Mouse (Mus musculus): ENCODE data around the gene Tbc1d22a. TPM values are rescaled to one million over a fixed set of nuclear protein-coding genes. Genes with fewer than 3 reads are reported as not detected.

Gene Tbc1d22a
- polyA plus RNA-seq, 1 experiment from 2014 or later = 16.6 TPM

GRCm38 (mm10) chr15:86244380-86244779 lies 30.1 kb downstream of the Tbc1d22a start:
- 0 out of 2 replicates have a peak, but pooled peaks cover 2% of the 10 kb centered on the region for H3K36me3 ChIP-seq (ENCODE audit: insufficient read depth, low read length)
- H3K27ac ChIP-seq (ENCODE audit: low read length) = no peak overlapping the region
- no peaks in the 10 kb centered on the region for H3K27me3 ChIP-seq (ENCODE audit: insufficient read depth, low read length)
- no peak overlapping the region for H3K9ac ChIP-seq (replicated peaks; ENCODE audit: low read length)
- no peak overlapping the region for H3K4me2 ChIP-seq (replicated peaks; ENCODE audit: low read depth, low read length)
- H3K4me1 ChIP-seq (ENCODE audit: insufficient read depth, low read length) = no peaks in the 10 kb centered on the region
- no peaks in the 10 kb centered on the region for H3K9me3 ChIP-seq (ENCODE audit: low read length)
- H3K4me3 ChIP-seq (ENCODE audit: low read length) = no peak overlapping the region
- no peak for ATAC-seq (ENCODE audit: low FRiP score, low TSS enrichment)
- 82% methylated on average over 2 of the region's 2 CpGs for WGBS

DNA sequence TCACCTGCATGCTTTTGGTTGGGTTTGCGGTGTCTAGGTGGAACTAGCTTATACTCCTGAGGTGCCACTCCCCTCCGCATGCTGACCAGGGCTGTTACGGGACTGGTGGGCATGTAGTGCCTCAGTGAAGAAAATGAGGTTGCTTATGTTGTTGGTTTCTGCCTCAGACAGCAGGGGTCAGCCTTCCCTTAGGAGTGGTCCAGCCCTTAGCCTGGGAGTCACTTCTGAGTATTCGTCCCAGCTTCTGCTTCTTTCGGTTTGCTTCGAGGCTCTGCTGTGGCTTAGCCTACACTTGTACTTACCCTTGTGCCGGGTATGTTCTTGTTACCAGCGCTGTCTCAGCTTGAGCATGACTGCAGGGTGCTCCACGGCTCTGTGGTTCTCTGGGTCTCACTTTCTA lies 36.0 kb downstream of the Tbc1d22a start:
- Histone ChIP-seq H3K4me1 (ENCODE audit: insufficient read depth, low read length) (no peaks in the 10 kb centered on the region), H3K9me3 (ENCODE audit: low read length) (no peaks in the 10 kb centered on the region), H3K36me3 (ENCODE audit: insufficient read depth, low read length) (no peaks in the 10 kb centered on the region), H3K27me3 (ENCODE audit: insufficient read depth, low read length) (no peaks in the 10 kb centered on the region), H3K4me2 (replicated peaks; ENCODE audit: low read depth, low read length) (no peak overlapping the region), H3K27ac (ENCODE audit: low read length) (no peak overlapping the region), H3K9ac (replicated peaks; ENCODE audit: low read length) (no peak overlapping the region), H3K4me3 (ENCODE audit: low read length) (no peak overlapping the region)
- WGBS = 64% methylated on average over 9 of the region's 9 CpGs
- no peak for ATAC-seq (ENCODE audit: low FRiP score, low TSS enrichment)

DNA sequence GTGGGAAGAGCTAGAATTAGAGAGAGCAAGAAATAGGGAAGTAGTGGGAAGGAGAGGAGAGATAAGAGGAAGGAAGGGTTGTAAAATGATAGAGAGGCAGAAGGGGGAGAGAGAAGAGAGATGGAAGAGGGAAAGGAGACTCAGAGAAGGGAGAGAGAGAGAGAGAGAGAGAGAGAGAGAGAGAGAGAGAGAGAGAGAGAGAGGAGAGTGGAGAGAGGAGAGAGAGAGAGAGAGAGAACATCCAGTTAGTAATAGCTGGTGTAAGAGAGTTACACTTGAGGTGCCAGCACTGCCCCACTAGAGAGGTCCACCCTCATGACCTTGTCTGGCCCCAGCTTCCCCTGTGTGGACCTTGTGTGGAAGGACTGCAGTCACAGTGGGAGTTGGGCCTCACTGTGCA lies 37.9 kb downstream of the Tbc1d22a start:
- Histone ChIP-seq H3K27me3 (ENCODE audit: insufficient read depth, low read length) (no peaks in the 10 kb centered on the region), H3K4me2 (replicated peaks; ENCODE audit: low read depth, low read length) (no peak overlapping the region), H3K36me3 (ENCODE audit: insufficient read depth, low read length) (no peaks in the 10 kb centered on the region), H3K27ac (ENCODE audit: low read length) (no peak overlapping the region), H3K4me3 (ENCODE audit: low read length) (no peak overlapping the region), H3K4me1 (ENCODE audit: insufficient read depth, low read length) (no peaks in the 10 kb centered on the region), H3K9ac (replicated peaks; ENCODE audit: low read length) (no peak overlapping the region), H3K9me3 (ENCODE audit: low read length) (no peaks in the 10 kb centered on the region)
- ATAC-seq (ENCODE audit: low FRiP score, low TSS enrichment) = no peak

- Histone ChIP-seq H3K4me1 (ENCODE audit: insufficient read depth, low read length) (no peaks in the 10 kb centered on the region), H3K36me3 (ENCODE audit: insufficient read depth, low read length) (no peaks in the 10 kb centered on the region), H3K9me3 (ENCODE audit: low read length) (no peaks in the 10 kb centered on the region), H3K27me3 (ENCODE audit: insufficient read depth, low read length) (no peaks in the 10 kb centered on the region), H3K4me2 (replicated peaks; ENCODE audit: low read depth, low read length) (no peak overlapping the region), H3K27ac (ENCODE audit: low read length) (no peak overlapping the region), H3K4me3 (ENCODE audit: low read length) (no peak overlapping the region), H3K9ac (replicated peaks; ENCODE audit: low read length) (no peak overlapping the region)
- 58% methylated on average over 4 of the region's 4 CpGs for WGBS
- ATAC-seq (ENCODE audit: low FRiP score, low TSS enrichment) = no peak
These were observed 38.4 kb downstream of the Tbc1d22a start for GRCm38 (mm10) chr15:86252684-86253083.

GRCm38 (mm10) chr15:86253411-86253810 lies 39.2 kb downstream of the Tbc1d22a start:
- no peaks in the 10 kb centered on the region for H3K4me1 ChIP-seq (ENCODE audit: insufficient read depth, low read length)

GRCm38 (mm10) chr15:86256201-86256600 lies 41.9 kb downstream of the Tbc1d22a start:
- no peaks in the 10 kb centered on the region for H3K4me1 ChIP-seq (ENCODE audit: insufficient read depth, low read length)
- no peak overlapping the region for H3K27ac ChIP-seq (ENCODE audit: low read length)
- no peaks in the 10 kb centered on the region for H3K9me3 ChIP-seq (ENCODE audit: low read length)
- no peaks in the 10 kb centered on the region for H3K27me3 ChIP-seq (ENCODE audit: insufficient read depth, low read length)
- no peak overlapping the region for H3K4me2 ChIP-seq (replicated peaks; ENCODE audit: low read depth, low read length)
- no peak for ATAC-seq (ENCODE audit: low FRiP score, low TSS enrichment)
- no peak overlapping the region for H3K9ac ChIP-seq (replicated peaks; ENCODE audit: low read length)
- no peak overlapping the region for H3K4me3 ChIP-seq (ENCODE audit: low read length)
- WGBS = 80% methylated on average over 5 of the region's 5 CpGs
- H3K36me3 ChIP-seq (ENCODE audit: insufficient read depth, low read length) = no peaks in the 10 kb centered on the region

More at GRCm38 (mm10) chr15:86253411-86253810, 39.2 kb downstream of the Tbc1d22a start:
- Histone ChIP-seq H3K4me2 (replicated peaks; ENCODE audit: low read depth, low read length) (no peak overlapping the region), H3K27ac (ENCODE audit: low read length) (no peak overlapping the region), H3K9me3 (ENCODE audit: low read length) (no peaks in the 10 kb centered on the region), H3K27me3 (ENCODE audit: insufficient read depth, low read length) (no peaks in the 10 kb centered on the region), H3K9ac (replicated peaks; ENCODE audit: low read length) (no peak overlapping the region), H3K4me3 (ENCODE audit: low read length) (no peak overlapping the region), H3K36me3 (ENCODE audit: insufficient read depth, low read length) (no peaks in the 10 kb centered on the region)
- no peak for ATAC-seq (ENCODE audit: low FRiP score, low TSS enrichment)
- 64% methylated on average over 10 of the region's 10 CpGs for whole genome bisulfite sequencing

DNA sequence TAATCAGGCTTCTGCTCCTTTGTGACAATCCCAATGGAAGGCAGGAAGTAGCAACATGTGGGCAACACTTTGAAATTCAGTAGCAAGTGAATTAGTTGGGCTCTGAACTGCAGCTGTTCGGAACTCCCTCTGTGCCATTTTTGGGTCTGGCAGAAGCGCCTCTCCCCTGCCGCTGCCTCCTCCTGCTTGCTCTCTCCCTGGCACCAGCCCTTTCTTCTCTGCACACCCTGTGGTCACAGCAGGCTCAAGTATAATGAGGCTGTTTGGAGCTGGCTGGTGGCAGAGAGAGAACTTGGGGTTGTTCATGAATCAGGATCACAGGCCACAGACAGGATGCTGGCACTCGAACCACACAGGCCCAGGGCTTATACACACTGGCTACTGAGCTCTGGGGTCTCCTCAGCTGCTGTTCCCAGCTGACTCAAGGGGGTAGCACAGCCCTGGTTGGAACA lies 42.5 kb downstream of the Tbc1d22a start:
- Histone ChIP-seq H3K9ac (replicated peaks; ENCODE audit: low read length) (no peak overlapping the region), H3K4me3 (ENCODE audit: low read length) (no peak overlapping the region), H3K4me2 (replicated peaks; ENCODE audit: low read depth, low read length) (no peak overlapping the region), H3K27me3 (ENCODE audit: insufficient read depth, low read length) (no peaks in the 10 kb centered on the region), H3K27ac (ENCODE audit: low read length) (no peak overlapping the region), H3K36me3 (ENCODE audit: insufficient read depth, low read length) (no peaks in the 10 kb centered on the region), H3K9me3 (ENCODE audit: low read length) (no peaks in the 10 kb centered on the region), H3K4me1 (ENCODE audit: insufficient read depth, low read length) (no peaks in the 10 kb centered on the region)
- ATAC-seq (ENCODE audit: low FRiP score, low TSS enrichment) = no peak
- WGBS = 79% methylated on average over 4 of the region's 4 CpGs

GRCm38 (mm10) chr15:86257916-86258685 lies 43.8 kb downstream of the Tbc1d22a start:
- Histone ChIP-seq H3K27ac (ENCODE audit: low read length) (no peak overlapping the region), H3K4me1 (ENCODE audit: insufficient read depth, low read length) (no peaks in the 10 kb centered on the region), H3K27me3 (ENCODE audit: insufficient read depth, low read length) (no peaks in the 10 kb centered on the region), H3K4me2 (replicated peaks; ENCODE audit: low read depth, low read length) (no peak overlapping the region), H3K9ac (replicated peaks; ENCODE audit: low read length) (no peak overlapping the region), H3K9me3 (ENCODE audit: low read length) (no peaks in the 10 kb centered on the region), H3K36me3 (ENCODE audit: insufficient read depth, low read length) (no peaks in the 10 kb centered on the region), H3K4me3 (ENCODE audit: low read length) (no peak overlapping the region)
- 77% methylated on average over 9 of the region's 9 CpGs for WGBS
- ATAC-seq (ENCODE audit: low FRiP score, low TSS enrichment) = no peak

DNA sequence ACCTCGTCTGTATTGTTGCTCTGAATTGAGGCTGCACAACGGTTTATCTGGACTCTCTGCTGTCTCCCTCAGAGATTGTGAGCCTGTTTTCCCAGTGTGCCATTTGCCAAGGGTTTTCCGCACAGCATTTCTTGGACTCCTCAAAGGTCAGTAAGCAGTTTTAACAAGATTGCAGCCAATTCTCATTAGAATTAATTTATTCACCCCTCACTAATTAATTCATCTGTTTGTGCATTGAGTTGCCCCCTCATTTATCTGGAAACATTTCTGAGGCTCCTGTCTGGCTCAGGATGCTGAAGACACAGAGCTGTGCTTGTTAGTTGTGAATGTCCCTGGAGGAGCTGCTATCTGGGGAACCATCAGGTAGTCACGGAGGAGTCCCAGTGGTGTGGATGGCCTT lies 45.0 kb downstream of the Tbc1d22a start:
- Histone ChIP-seq H3K4me1 (ENCODE audit: insufficient read depth, low read length) (no peaks in the 10 kb centered on the region), H3K4me2 (replicated peaks; ENCODE audit: low read depth, low read length) (no peak overlapping the region), H3K4me3 (ENCODE audit: low read length) (no peak overlapping the region), H3K9ac (replicated peaks; ENCODE audit: low read length) (no peak overlapping the region), H3K27ac (ENCODE audit: low read length) (no peak overlapping the region), H3K9me3 (ENCODE audit: low read length) (no peaks in the 10 kb centered on the region), H3K27me3 (ENCODE audit: insufficient read depth, low read length) (no peaks in the 10 kb centered on the region), H3K36me3 (ENCODE audit: insufficient read depth, low read length) (no peaks in the 10 kb centered on the region)
- ATAC-seq (ENCODE audit: low FRiP score, low TSS enrichment) = no peak
- WGBS = 84% methylated on average over 4 of the region's 4 CpGs

GRCm38 (mm10) chr15:86260111-86260510 lies 45.9 kb downstream of the Tbc1d22a start:
- Histone ChIP-seq H3K9me3 (ENCODE audit: low read length) (no peaks in the 10 kb centered on the region), H3K4me1 (ENCODE audit: insufficient read depth, low read length) (no peaks in the 10 kb centered on the region), H3K36me3 (ENCODE audit: insufficient read depth, low read length) (no peaks in the 10 kb centered on the region), H3K9ac (replicated peaks; ENCODE audit: low read length) (no peak overlapping the region), H3K4me3 (ENCODE audit: low read length) (no peak overlapping the region), H3K27me3 (ENCODE audit: insufficient read depth, low read length) (no peaks in the 10 kb centered on the region), H3K4me2 (replicated peaks; ENCODE audit: low read depth, low read length) (no peak overlapping the region), H3K27ac (ENCODE audit: low read length) (no peak overlapping the region)
- no peak for ATAC-seq (ENCODE audit: low FRiP score, low TSS enrichment)
- 96% methylated on average over 4 of the region's 4 CpGs for WGBS

All from kidney, embryonic 16.5 days (tissue).